Mouse (Mus musculus): ENCODE data around the gene Cib1.

Cib1 gene

DNA sequence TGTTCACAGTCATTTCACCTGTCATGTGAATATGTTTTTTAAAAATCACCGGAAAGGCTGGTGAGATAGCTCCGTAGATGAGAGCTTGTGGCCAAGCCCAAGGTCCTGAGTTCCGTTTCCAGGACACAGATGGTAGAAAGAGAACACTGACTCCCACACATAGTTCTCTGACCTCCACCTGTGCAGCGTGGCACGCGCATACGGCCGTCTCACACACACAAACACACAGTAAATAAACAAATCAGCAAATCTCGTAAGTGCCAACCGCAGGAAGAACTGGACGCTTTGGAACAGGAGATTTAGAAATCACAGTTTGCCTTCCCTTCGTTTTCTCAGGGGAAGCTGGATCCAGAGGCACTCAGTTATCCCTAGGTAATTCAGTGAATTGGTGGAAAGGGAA lies 45.1 kb downstream of the Cib1 start:
- CTCF ChIA-PET: interaction anchor here in 3 of 4 experiments (0.6 to 2.0 kb wide), 7 partner anchors 12 to 658 kb away, joined by 3 to 8 read pairs (median 4); no protein-coding TSS in a partner anchor
- POLR2A ChIA-PET: interaction anchor here (0.5 to 12.1 kb wide), 45 partner anchors 10 to 831 kb away, joined by 3 to 335 read pairs (median 6); partner anchors contain the start of genes Cib1 (in 2 of the 4), Zfp710 (in 2 of the 4), Gdpgp1 (in 1 of the 4) and Idh2 (in 1 of the 4)

- ChIA-PET POLR2A (interaction anchor here (0.6 to 12.1 kb wide), 64 partner anchors 8 to 657 kb away, joined by 3 to 335 read pairs (median 6); partner anchors contain the start of genes Ngrn (in 3 of the 4), Cib1 (in 2 of the 4), Gdpgp1 (in 2 of the 4) and Idh2 (in 2 of the 4)), CTCF (interaction anchor here in 3 of 4 experiments (0.8 to 2.2 kb wide), 13 partner anchors 12 to 348 kb away, joined by 3 to 9 read pairs (median 4); partner anchors contain the start of genes Blm (in 1 of the 3) and Ttll13 (in 1 of the 3))
These were observed 45.9 kb downstream of the Cib1 start, which contains the start of gene Sema4b for GRCm38 (mm10) chr7:80186531-80187296. Gene Sema4b, plus strand, starts transcription at chr7:80186841.

GRCm38 (mm10) chr7:80186021-80186420 lies 46.6 kb downstream of the Cib1 start:
- CTCF ChIA-PET: interaction anchor here (0.6 to 2.4 kb wide), 18 partner anchors 12 to 349 kb away, joined by 3 to 10 read pairs (median 4); partner anchors contain the start of gene Blm (in 1 of the 4)
- POLR2A ChIA-PET: interaction anchor here (0.6 to 12.1 kb wide), 83 partner anchors 8 to 961 kb away, joined by 3 to 335 read pairs (median 5); partner anchors contain the start of genes Cib1 (in 3 of the 4), Gdpgp1 (in 3 of the 4), Ngrn (in 3 of the 4) and Idh2 (in 2 of the 4)

DNA sequence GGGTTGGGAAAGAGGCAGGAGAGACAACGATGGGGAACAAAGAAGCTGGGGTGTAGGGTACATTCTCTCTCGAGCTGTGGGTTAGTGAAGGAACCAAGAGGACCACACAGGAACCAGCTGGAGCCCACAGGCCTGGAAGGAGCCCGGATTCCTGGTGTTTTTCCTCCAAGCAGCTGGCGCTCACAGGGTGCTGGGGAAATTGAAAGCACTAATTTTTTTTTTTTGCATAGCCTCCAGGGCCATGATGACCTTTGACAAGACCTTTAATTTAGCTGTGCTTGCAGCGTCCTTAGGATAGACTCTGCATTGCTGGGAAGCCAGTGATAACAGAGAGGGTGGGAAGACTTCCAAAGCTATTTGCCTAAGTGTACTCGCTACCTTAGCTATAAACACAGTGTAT lies 47.6 kb downstream of the Cib1 start:
- POLR2A ChIA-PET: interaction anchor here (0.6 to 12.1 kb wide), 62 partner anchors 9 to 1102 kb away, joined by 3 to 335 read pairs (median 6); partner anchors contain the start of genes Cib1 (in 3 of the 4), Gdpgp1 (in 3 of the 4), Ngrn (in 2 of the 4) and Rccd1 (in 2 of the 4)
- CTCF ChIA-PET: interaction anchor here (0.8 to 2.4 kb wide), 11 partner anchors 13 to 53 kb away, joined by 3 to 10 read pairs (median 5); no protein-coding TSS in a partner anchor

GRCm38 (mm10) chr7:80184551-80184950 lies 48.1 kb downstream of the Cib1 start:
- CTCF ChIA-PET: interaction anchor here in 2 of 4 experiments (0.6 to 2.4 kb wide), 6 partner anchors 14 to 56 kb away, joined by 3 to 10 read pairs (median 4); no protein-coding TSS in a partner anchor
- POLR2A ChIA-PET: interaction anchor here (0.6 to 12.1 kb wide), 45 partner anchors 8 to 676 kb away, joined by 3 to 335 read pairs (median 7); partner anchors contain the start of genes Cib1 (in 2 of the 4), Gdpgp1 (in 2 of the 4), Ngrn (in 2 of the 4) and Idh2 (in 1 of the 4)

DNA sequence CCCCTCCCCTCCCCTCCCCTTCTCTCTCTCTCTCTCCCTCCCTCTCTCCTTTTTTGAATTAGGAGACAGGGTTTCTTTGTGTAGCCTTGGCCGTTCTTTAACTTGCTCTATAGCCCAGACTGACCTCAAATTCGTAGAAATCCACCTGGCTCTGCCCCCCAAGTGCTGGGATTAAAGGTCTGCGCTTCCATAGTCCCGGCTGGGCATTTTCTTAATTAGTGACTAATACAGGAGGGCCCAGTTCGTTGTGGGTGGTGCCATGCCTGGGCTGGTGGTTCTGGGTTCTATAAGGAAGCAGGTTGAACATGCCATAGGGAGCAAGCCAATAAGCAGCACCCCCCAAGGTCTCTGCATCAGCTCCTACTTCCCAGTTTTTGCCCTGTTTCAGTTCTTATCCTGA lies 48.6 kb downstream of the Cib1 start:
- CTCF ChIA-PET: interaction anchor here in 2 of 4 experiments (0.5 to 2.4 kb wide), 3 partner anchors 16 to 57 kb away, joined by 3 to 10 read pairs (median 3); no protein-coding TSS in a partner anchor
- POLR2A ChIA-PET: interaction anchor here in 3 of 4 experiments (0.8 to 12.1 kb wide), 17 partner anchors 9 to 78 kb away, joined by 3 to 335 read pairs (median 19); partner anchors contain the start of genes Cib1 (in 2 of the 3) and Gdpgp1 (in 2 of the 3)

DNA sequence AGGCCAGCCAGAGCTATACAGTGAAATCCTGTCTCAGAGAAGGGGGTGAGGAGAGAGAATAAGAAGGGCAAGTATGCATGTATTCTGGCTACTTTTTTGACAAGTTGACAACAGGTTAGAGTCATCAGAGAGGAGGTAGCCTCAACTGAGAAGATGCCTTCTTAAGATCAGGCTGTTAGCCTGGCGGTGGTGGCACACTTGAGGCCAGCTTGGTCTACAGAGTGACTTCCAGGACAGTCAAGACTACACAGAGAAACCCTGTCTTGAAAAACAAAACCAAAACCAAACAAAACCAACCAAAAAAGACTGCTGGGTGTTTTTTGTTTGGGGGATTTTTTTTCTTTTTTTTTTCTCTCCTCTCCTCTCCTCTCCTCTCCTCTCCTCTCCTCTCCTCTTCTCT lies 49.1 kb downstream of the Cib1 start:
- POLR2A ChIA-PET: interaction anchor here in 3 of 4 experiments (0.9 to 12.1 kb wide), 10 partner anchors 9 to 55 kb away, joined by 3 to 335 read pairs (median 120); no protein-coding TSS in a partner anchor
- CTCF ChIA-PET: interaction anchor here in 2 of 4 experiments (0.5 to 2.4 kb wide), 2 partner anchors 17 to 42 kb away, joined by 3 to 10 read pairs; no protein-coding TSS in a partner anchor

GRCm38 (mm10) chr7:80182139-80182538 lies 50.5 kb downstream of the Cib1 start:
- POLR2A ChIA-PET: interaction anchor here in 1 of 4 experiments (0.6 kb wide), 1 partner anchor 18 kb away, joined by 3 read pairs; no protein-coding TSS in a partner anchor
- CTCF ChIA-PET: interaction anchor here in 1 of 4 experiments (0.7 kb wide), 1 partner anchor 597 kb away, joined by 3 read pairs; no protein-coding TSS in a partner anchor

DNA sequence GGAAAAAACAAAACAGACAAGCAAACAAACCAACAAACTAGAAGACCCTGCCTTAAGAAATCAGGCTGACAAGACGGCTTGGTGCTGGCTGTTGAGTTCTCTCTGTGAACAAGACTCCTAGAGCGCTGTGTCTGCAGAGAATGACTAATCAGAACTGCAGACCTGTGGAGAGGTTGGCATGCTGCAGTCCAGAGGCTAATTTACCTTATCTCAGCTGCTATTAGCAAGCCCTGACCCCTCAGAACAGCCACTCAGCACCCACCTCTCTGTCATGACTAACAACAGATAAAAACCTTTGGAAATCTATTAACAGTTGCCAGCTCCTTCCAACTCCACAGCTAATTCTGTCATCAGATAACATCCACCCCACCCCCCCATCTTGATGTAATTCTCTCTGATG lies 51.5 kb downstream of the Cib1 start:
- CTCF ChIA-PET: no interaction called here

GRCm38 (mm10) chr7:80180202-80180601 lies 52.4 kb downstream of the Cib1 start:
- POLR2A ChIA-PET: interaction anchor here in 1 of 4 experiments (0.8 to 1.8 kb wide), 5 partner anchors 9 to 27 kb away, joined by 3 to 6 read pairs (median 3); no protein-coding TSS in a partner anchor
- CTCF ChIA-PET: no interaction called here

More for the DNA sequence above, 51.5 kb downstream of the Cib1 start:
- POLR2A ChIA-PET: interaction anchor here in 2 of 4 experiments (0.5 to 1.8 kb wide), 8 partner anchors 8 to 41 kb away, joined by 3 to 6 read pairs (median 3); no protein-coding TSS in a partner anchor

- POLR2A ChIA-PET: interaction anchor here in 2 of 4 experiments (0.6 to 1.8 kb wide), 2 partner anchors 13 to 58 kb away, joined by 5 to 6 read pairs; no protein-coding TSS in a partner anchor
- CTCF ChIA-PET: no interaction called here
These were observed 52.8 kb downstream of the Cib1 start for GRCm38 (mm10) chr7:80179790-80180189.

DNA sequence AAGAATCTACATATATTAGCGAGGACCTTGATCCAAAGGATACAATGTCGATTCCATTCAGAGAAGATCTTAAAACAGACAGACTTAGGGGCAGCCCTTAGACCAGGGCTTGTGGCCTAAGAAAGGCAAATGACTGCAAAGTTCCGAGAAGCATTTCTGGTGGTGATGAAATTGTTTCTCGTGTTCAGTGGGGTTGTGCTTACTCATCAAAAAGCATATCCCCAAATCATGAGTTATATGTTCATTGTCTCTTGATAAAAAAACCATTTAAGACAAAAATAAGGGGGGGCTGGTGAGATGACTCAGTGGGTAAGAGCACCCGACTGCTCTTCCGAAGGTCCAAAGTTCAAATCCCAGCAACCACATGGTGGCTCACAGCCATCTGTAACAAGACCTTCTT lies 53.3 kb downstream of the Cib1 start:
- POLR2A ChIA-PET: interaction anchor here in 3 of 4 experiments (0.6 to 1.5 kb wide), 6 partner anchors 13 to 58 kb away, joined by 3 to 10 read pairs (median 4); no protein-coding TSS in a partner anchor
- CTCF ChIA-PET: no interaction called here

GRCm38 (mm10) chr7:80178037-80178729 lies 54.4 kb downstream of the Cib1 start:
- CTCF ChIA-PET: interaction anchor here in 1 of 4 experiments (0.7 kb wide), 1 partner anchor 48 kb away, joined by 3 read pairs; no protein-coding TSS in a partner anchor
- POLR2A ChIA-PET: interaction anchor here in 2 of 4 experiments (0.8 to 3.0 kb wide), 11 partner anchors 10 to 48 kb away, joined by 3 to 17 read pairs (median 4); partner anchors contain the start of gene Sema4b (in 1 of the 2)

DNA sequence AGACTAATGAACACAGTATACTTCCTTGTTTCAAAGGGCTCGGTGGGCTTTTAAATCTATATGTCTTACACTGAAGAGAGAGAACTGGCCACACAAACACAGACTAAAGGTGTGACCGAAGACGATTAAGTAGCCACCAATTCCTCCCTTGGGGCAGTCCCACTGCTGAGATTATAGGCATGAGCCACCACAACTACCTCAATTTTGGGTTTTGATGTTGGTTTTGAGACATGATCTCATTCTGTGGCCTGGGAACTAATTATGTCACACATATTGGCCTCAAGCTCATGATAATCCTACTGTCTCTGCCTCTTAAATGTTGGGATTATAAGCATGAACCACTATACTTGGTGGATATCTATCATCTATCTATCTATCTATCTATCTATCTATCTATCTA lies 55.2 kb downstream of the Cib1 start:
- POLR2A ChIA-PET: interaction anchor here in 2 of 4 experiments (0.7 to 3.0 kb wide), 12 partner anchors 8 to 927 kb away, joined by 3 to 17 read pairs (median 4); partner anchors contain the start of gene Sema4b (in 1 of the 2)

More for the DNA sequence above, 55.2 kb downstream of the Cib1 start:
- CTCF ChIA-PET: interaction anchor here in 1 of 4 experiments (0.6 kb wide), 1 partner anchor 54 kb away, joined by 3 read pairs; no protein-coding TSS in a partner anchor
